Mouse (Mus musculus): Measurements from ENCODE around the gene Htra2.

Htra2 gene

GRCm38 (mm10) chr6:83054871-83055431, at the start of gene Htra2:
Gene Htra2, minus strand, starts transcription at chr6:83055273.
- no peak for DNase-seq (ENCODE audit: low spot score)

- DNase-seq (ENCODE audit: low spot score): no peak
These were observed 49.1 kb upstream of the Htra2 start for GRCm38 (mm10) chr6:83104158-83104557.

- no peak for DNase-seq (ENCODE audit: low spot score)
These were observed 48.1 kb upstream of the Htra2 start for GRCm38 (mm10) chr6:83103130-83103650.

- DNase-seq (ENCODE audit: low spot score): peak; percentile 73
These were observed 46.8 kb upstream of the Htra2 start for GRCm38 (mm10) chr6:83101688-83102556.

GRCm38 (mm10) chr6:83101316-83101687, 46.2 kb upstream of the Htra2 start, which contains the start of the genes Ccdc142 and Gm42688:
Gene Ccdc142, plus strand, starts transcription at chr6:83101601.
Gene Gm42688, plus strand, starts transcription at chr6:83101617.
- DNase-seq (ENCODE audit: low spot score): peak; percentile 88

- no peak for DNase-seq (ENCODE audit: low spot score)
These were observed 43.3 kb upstream of the Htra2 start for GRCm38 (mm10) chr6:83098411-83098810.

- peak; percentile 81 for DNase-seq (ENCODE audit: low spot score)
These were observed 40.9 kb upstream of the Htra2 start for GRCm38 (mm10) chr6:83095968-83096367.

GRCm38 (mm10) chr6:83092416-83093127, 37.5 kb upstream of the Htra2 start:
- no peak for DNase-seq (ENCODE audit: low spot score)

- no peak for DNase-seq (ENCODE audit: low spot score)
These were observed 32.8 kb upstream of the Htra2 start for GRCm38 (mm10) chr6:83087926-83088260.

GRCm38 (mm10) chr6:83087205-83087925, 32.3 kb upstream of the Htra2 start:
- DNase-seq (ENCODE audit: low spot score): no peak

- no peak for DNase-seq (ENCODE audit: low spot score)
These were observed 31.3 kb upstream of the Htra2 start, which contains the start of gene Lbx2 for GRCm38 (mm10) chr6:83086121-83087035. Gene Lbx2, plus strand, starts transcription at chr6:83086367.

GRCm38 (mm10) chr6:83084477-83084876, 29.4 kb upstream of the Htra2 start:
- DNase-seq (ENCODE audit: low spot score): no peak

- no peak for DNase-seq (ENCODE audit: low spot score)
These were observed 28.4 kb upstream of the Htra2 start for GRCm38 (mm10) chr6:83083497-83083896.

GRCm38 (mm10) chr6:83080210-83080609, 25.1 kb upstream of the Htra2 start:
- no peak for DNase-seq (ENCODE audit: low spot score)

- peak; percentile 97 for DNase-seq (ENCODE audit: low spot score)
These were observed 23.3 kb upstream of the Htra2 start for GRCm38 (mm10) chr6:83078324-83078858.

GRCm38 (mm10) chr6:83077630-83078323, 22.7 kb upstream of the Htra2 start, which contains the start of gene Pcgf1:
Gene Pcgf1, plus strand, starts transcription at chr6:83077869.
- DNase-seq (ENCODE audit: low spot score): no peak

GRCm38 (mm10) chr6:83074979-83075378, 19.9 kb upstream of the Htra2 start:
- peak; percentile 63 for DNase-seq (ENCODE audit: low spot score)

GRCm38 (mm10) chr6:83071220-83071619, 16.1 kb upstream of the Htra2 start:
- DNase-seq (ENCODE audit: low spot score): no peak

GRCm38 (mm10) chr6:83070311-83071219, 15.5 kb upstream of the Htra2 start:
- no peak for DNase-seq (ENCODE audit: low spot score)
